Mouse (Mus musculus): ENCODE measurements around the gene Dgkh.

- no peak for TF ChIP-seq CTCF (IDR thresholded peaks at IDR 0.05; ENCODE audit: low read depth, low read length)
- no peak for TF ChIP-seq POLR2A (IDR thresholded peaks at IDR 0.05; ENCODE audit: borderline replicate concordance, low read depth, low read length)
Observed at GRCm38 (mm10) chr14:78669986-78670385, 62.6 kb downstream of the Dgkh start.
